Mouse (Mus musculus) G1E (cell line): ENCODE results near the gene Runx1. TPM values are rescaled to one million over a fixed set of nuclear protein-coding genes. Genes with fewer than 3 reads are reported as not detected.

Source experiments
- ATAC-seq: 2 replicates; pipeline ENCODE4 v1.8.0; 2016; ENCODE audit warnings: mild to moderate bottlenecking; ENCODE audit not compliant: insufficient number of reproducible peaks, poor library complexity, low FRiP score, severe bottlenecking; ENCODE audit errors: extremely low read depth
- DNase-seq: peaks from one replicate; pipeline ENCODE4 v3.0.0; 2012; ENCODE audit warnings: low spot score
- H3K27me3 ChIP-seq: 2 replicates; pipeline ENCODE4 v1.6.1; 2012; ENCODE audit warnings: mild to moderate bottlenecking, low read length, inconsistent platforms; ENCODE audit not compliant: insufficient read depth
- H3K36me3 ChIP-seq: replicated peaks from 2 replicates; pipeline ENCODE3; 2012; ENCODE audit warnings: mild to moderate bottlenecking, inconsistent platforms
- H3K4me1 ChIP-seq: 2 replicates; pipeline ENCODE4 v1.6.1; 2012; ENCODE audit warnings: low read depth, low read length, inconsistent platforms, mixed read lengths; ENCODE audit not compliant: insufficient read depth
- H3K4me3 ChIP-seq: 2 replicates; pipeline ENCODE4 v1.5.1; 2012; ENCODE audit warnings: low read depth, mild to moderate bottlenecking, inconsistent platforms, low read length, moderate library complexity, mixed read lengths
- H3K9me3 ChIP-seq: replicated peaks from 2 replicates; pipeline ENCODE4 v1.6.1; 2012; ENCODE audit warnings: inconsistent platforms
- CTCF ChIP-seq: IDR thresholded peaks from 2 replicates; pipeline ENCODE4 v1.5.1; 2012; ENCODE audit warnings: low read depth, low read length, inconsistent platforms, mixed read lengths
- GATA1 ChIP-seq: IDR thresholded peaks from 2 replicates; pipeline ENCODE4 v1.6.1; 2012; ENCODE audit warnings: borderline replicate concordance, low read length, inconsistent platforms, mixed read lengths
- GATA2 ChIP-seq: IDR thresholded peaks from 2 replicates; pipeline ENCODE4 v1.6.1; 2012; ENCODE audit warnings: low read depth, low read length, inconsistent platforms, borderline replicate concordance
- POLR2AphosphoS5 ChIP-seq: IDR thresholded peaks from 2 replicates; pipeline ENCODE4 v1.6.1; 2012; ENCODE audit warnings: low read depth, low read length, inconsistent platforms; ENCODE audit not compliant: insufficient replicate concordance
- TAL1 ChIP-seq: conservative IDR thresholded peaks from 2 replicates; pipeline ENCODE4 v1.6.1; 2012; ENCODE audit warnings: low read depth, low read length, inconsistent platforms, mixed read lengths
- polyA plus RNA-seq: library from polyadenylated mRNA; stranded (reverse); fragments of >175 nt; gene quantifications from 2 replicates; pipeline ENCODE4 v1.2.3, GENCODE M21; 2012
- total RNA-seq, 2 experiments: library from RNA; stranded (forward) in 1 of 2; stranded (reverse) in 1 of 2; fragments of 200-1000 nt in 1 of 2; fragments of >200 nt in 1 of 2; fragmentation: Nextera tagmentation in 1 of 2; gene quantifications; 2 replicates each; pipeline ENCODE4 v1.2.3; 2014 to 2017

Runx1 gene
- total and polyA plus RNA-seq, 3 experiments = 36.1 to 213 (median 158) TPM

GRCm38 (mm10) chr16:92565291-92565690, 260.7 kb downstream of the Runx1 start:
- H3K4me1 ChIP-seq = no peaks in the 10 kb centered on the region; the same call in 1 of the 2 replicates
- DNase-seq (no peak), ATAC-seq (no peak)
- peaks cover 56% of the 10 kb centered on the region for H3K27me3 ChIP-seq
- H3K4me3 ChIP-seq = no peak overlapping the region
- H3K36me3 ChIP-seq = no peaks in the 10 kb centered on the region
- TF ChIP-seq TAL1 (no peak), POLR2AphosphoS5 (no peak), CTCF (no peak), GATA1 (no peak), GATA2 (no peak)
- no peaks in the 10 kb centered on the region for H3K9me3 ChIP-seq

DNA sequence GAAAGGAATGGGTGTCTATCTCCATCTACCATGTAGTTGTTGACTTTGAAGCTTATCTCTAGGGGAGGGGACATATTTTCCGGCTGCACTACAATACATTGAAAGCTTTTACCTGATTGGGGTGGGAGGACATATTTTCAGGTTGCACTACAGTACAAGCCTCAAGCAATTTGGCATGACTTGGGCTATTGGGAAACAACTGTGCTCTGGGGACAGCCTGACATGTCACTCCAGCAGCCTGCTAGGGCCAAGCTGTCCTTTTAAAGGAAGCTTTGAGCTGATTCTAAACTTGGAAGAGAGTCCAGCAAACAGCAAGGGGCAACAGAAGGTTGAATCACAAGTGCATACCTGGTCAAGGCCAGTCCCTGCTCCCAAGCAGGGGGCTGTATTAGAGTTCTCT, 270.9 kb downstream of the Runx1 start:
- Histone ChIP-seq H3K9me3 (no peaks in the 10 kb centered on the region), H3K4me3 (no peak overlapping the region), H3K36me3 (no peaks in the 10 kb centered on the region), H3K4me1 (no peaks in the 10 kb centered on the region), H3K27me3 (peaks cover 49% of the 10 kb centered on the region)
- ATAC-seq (no peak), DNase-seq (no peak)
- no peak for TF ChIP-seq GATA1
- no peak for TF ChIP-seq CTCF
- TF ChIP-seq TAL1 = no peak
- TF ChIP-seq POLR2AphosphoS5 = no peak
- no peak for TF ChIP-seq GATA2

- H3K36me3 ChIP-seq = no peaks in the 10 kb centered on the region
- H3K4me1 ChIP-seq = no peaks in the 10 kb centered on the region
- no peak for DNase-seq
- H3K4me3 ChIP-seq = no peak overlapping the region
- H3K9me3 ChIP-seq = no peaks in the 10 kb centered on the region
- TF ChIP-seq TAL1 (no peak), CTCF (no peak), GATA1 (no peak), GATA2 (no peak), POLR2AphosphoS5 (no peak)
- peaks cover 44% of the 10 kb centered on the region for H3K27me3 ChIP-seq
- no peak for ATAC-seq
These were observed 273.1 kb downstream of the Runx1 start for GRCm38 (mm10) chr16:92552858-92553257.

DNA sequence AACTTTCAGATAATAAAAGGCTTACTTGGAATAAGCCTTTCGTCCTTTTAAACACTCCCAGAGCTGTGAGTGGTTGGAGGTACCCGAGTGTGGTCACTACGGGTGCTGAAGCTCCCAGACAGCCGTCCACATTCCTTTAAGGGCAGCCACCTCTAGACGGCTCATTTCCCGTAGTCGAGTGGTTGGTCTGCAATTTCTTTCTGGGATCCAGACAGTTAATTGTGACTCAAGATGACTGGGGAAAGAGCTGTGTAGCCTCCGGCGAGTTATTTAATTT, 273.9 kb downstream of the Runx1 start:
- ATAC-seq = no peak
- Histone ChIP-seq H3K4me3 (no peak overlapping the region), H3K36me3 (no peaks in the 10 kb centered on the region), H3K4me1 (no peaks in the 10 kb centered on the region), H3K9me3 (no peaks in the 10 kb centered on the region), H3K27me3 (peaks cover 44% of the 10 kb centered on the region)
- TF ChIP-seq GATA1 (no peak), GATA2 (no peak), TAL1 (no peak), POLR2AphosphoS5 (no peak), CTCF (no peak)
- no peak for DNase-seq
